Mouse (Mus musculus) adrenal gland, postnatal 14 days (tissue): Measurements from ENCODE around the gene Mycl. TPM values are rescaled to one million over a fixed set of nuclear protein-coding genes. Genes with fewer than 3 reads are reported as not detected.
"Not testable (repeated sequence)": the region's sequence is repeated elsewhere in the genome, so short reads cannot be mapped to it uniquely, and the experiment has no call there.

Source experiments
- DNase-seq: peaks from one replicate; pipeline ENCODE4 v3.0.0; 2021; ENCODE audit warnings: mixed read lengths
- total RNA-seq: library from RNA; stranded (reverse); gene quantifications from 2 replicates; pipeline ENCODE4 v1.2.3, GENCODE M21; 2021

Gene Mycl
- total RNA-seq, 1 experiment from 2014 or later, result 2.3 TPM

DNA sequence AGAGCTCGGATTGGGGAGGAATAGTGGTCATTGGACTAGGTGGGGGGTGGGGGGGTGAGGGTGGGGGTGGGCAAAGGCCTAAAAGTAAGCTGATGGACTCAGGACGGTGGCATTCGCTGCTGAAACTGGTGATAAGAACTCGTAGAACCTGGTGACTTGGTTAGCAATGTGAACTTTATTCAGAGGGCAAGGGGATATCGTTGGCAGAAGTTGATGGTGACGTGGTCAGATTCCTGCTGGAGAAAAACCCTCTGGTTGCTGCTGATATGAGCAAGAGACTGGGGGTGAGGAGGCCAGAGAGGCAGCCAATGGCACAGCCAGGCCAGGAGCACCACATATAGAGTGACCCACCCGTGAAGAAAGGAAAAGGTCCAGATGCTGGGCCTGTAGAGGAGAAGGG lies 14.2 kb upstream of the Mycl start:
- DNase-seq, result no peak

DNA sequence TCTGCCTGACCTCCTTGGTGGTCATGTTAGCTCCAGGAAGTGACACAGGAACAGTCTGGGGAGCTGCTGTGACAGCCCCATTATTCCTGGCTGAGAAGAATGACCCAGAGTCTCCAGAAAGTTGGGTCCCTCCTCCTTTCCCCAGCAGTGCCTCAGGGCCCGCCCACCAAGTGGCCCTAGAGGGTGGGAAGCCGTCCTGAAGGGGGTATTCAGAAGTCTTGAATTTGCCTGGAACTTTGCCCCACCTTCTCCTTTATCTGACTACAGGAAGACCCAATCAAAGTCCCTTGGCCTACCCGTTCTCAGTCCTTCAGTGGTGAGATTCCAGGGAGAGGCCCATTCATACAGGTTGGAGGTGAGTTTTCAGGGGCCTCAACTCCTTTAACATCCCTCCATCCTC lies 13.5 kb upstream of the Mycl start:
- no peak for DNase-seq

GRCm38 (mm10) chr4:122982537-122982936 lies 12.9 kb upstream of the Mycl start:
- DNase-seq, result no peak

GRCm38 (mm10) chr4:122983486-122984261 lies 11.8 kb upstream of the Mycl start:
- DNase-seq, result no peak

DNA sequence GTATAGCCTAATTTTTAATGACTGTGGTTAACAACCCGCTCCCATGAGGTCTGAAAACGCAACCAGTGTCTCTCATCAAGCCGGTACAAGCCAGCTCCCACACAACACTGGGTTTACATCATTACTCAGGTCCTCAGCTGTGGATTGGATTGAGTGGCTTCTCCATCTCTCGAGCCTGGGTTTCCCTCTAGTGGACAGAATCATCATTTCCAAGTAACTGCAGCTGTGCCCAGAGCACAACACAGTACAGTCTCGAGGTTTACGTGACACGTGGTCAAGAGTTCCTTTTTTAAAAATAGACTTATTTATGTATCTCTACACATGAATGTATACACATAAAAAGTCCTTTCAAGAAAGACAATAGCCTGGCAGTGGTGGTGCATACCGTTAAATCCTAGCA lies 10.3 kb upstream of the Mycl start:
- peak; percentile 63 for DNase-seq

- peak; percentile 43 for DNase-seq
Measured at GRCm38 (mm10) chr4:122987421-122987820, 8.0 kb upstream of the Mycl start.

DNA sequence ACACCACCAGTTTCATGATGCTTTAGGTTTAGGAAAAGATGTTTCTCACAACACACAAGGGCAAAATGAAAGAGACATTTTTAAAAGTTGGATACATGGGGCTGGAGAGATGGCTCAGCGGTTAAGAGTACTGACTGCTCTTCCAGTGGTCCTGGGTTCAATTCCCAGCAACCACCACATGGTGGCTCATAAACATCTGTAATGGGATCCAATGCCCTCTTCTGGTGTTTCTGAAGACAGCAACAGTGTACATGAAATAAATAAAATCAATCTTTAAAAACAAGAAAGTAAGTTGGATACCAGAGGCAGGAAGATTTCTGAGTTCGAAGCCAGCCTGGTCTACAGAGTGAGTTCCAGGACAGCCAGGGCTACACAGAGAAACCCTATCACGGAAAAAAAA lies 7.4 kb upstream of the Mycl start:
- peak; percentile 29 for DNase-seq

- no peak for DNase-seq
Measured at GRCm38 (mm10) chr4:122991177-122991576, 4.3 kb upstream of the Mycl start.

GRCm38 (mm10) chr4:122992276-122992675 lies 3.2 kb upstream of the Mycl start:
- DNase-seq, result no peak

GRCm38 (mm10) chr4:122996221-122996617 lies 767 bp downstream of the Mycl start:
- peak; percentile 48 for DNase-seq

DNA sequence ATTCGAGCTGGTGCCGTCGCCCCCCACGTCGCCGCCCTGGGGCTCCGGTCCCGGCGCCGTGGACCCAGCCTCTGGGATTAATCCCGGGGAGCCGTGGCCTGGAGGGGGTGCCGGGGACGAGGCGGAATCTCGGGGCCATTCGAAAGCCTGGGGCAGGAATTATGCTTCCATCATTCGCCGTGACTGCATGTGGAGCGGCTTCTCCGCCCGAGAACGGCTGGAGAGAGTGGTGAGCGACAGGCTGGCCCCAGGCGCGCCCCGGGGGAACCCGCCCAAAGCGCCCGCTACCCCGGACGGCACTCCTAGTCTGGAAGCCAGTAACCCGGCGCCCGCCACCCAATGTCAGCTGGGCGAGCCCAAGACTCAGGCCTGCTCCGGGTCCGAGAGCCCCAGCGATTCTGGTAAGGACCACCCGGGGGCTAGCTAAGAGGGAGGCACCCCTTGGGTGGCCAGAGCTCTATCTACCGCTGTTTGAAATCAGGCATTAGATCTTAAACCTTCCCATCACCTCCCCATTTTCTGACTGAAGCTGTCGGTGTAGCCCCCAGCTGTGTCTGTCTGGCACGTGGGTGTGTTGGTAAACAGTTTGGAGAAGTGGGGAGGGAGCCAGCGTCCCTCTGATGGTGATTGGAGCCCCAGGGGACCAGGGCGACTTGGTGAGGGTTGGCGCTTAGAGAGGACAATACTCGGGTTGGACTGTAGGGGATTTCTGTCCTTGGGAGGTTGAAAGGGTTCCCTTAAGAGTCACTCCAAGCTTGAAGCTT lies 1.3 kb downstream of the Mycl start:
- DNase-seq, result peak; percentile 43

DNA sequence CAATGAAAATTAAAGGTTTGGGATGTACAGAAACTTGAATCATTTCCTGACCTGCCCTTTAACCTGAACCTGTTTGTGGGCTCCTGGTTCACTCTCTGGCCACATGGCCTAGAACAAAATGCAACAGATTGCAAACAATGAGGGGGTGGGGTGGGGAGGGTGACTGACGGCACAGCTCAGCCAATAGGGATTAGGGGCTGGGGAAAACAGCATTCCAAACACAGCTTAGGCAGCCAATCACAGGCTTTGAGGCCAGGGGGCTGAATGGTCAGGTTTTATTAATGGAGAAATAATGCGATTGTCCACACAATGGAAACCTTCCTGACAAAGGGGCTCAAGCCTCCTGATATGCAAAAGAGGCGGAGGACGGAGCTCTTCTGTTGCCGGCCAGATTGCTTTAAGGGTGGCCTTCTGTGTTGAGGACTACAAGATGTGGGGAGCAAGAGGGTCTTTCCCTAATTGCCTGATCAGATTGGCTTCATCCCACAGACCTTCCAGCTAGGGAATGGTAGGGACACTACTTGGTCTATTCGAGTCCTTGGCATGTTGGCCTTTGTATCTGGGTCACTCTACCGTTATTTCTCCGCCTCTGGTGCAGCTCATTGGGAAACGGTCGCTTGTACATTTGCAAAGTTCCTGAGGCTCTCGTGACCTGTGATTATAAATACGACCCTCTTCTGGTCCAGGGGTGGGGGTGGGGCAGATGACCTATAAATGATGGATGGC lies 3.2 kb downstream of the Mycl start:
- no peak for DNase-seq

DNA sequence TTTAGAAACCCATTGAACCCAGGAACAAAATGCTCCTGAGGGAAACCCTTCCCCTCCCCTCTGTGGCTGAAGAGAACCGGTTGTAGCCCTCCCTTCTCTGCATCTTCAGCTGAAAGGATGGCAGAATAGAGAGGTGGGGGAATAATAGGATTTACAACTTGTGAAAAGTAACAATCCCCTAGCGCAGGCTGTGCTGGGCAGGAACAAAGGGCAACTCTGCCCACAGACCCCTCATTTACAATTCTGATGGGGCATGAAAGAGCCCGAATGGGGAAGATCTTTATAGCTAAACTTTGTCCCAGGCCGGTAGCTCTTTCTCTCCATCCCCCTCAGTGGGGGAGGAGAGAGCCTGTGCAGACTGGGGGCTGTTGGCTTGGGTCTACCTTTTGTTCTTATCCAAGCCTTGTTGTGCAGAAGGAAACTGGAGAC lies 3.8 kb downstream of the Mycl start:
- DNase-seq, result no peak

- DNase-seq, result no peak
Measured at GRCm38 (mm10) chr4:123000130-123000529, 4.7 kb downstream of the Mycl start.

DNA sequence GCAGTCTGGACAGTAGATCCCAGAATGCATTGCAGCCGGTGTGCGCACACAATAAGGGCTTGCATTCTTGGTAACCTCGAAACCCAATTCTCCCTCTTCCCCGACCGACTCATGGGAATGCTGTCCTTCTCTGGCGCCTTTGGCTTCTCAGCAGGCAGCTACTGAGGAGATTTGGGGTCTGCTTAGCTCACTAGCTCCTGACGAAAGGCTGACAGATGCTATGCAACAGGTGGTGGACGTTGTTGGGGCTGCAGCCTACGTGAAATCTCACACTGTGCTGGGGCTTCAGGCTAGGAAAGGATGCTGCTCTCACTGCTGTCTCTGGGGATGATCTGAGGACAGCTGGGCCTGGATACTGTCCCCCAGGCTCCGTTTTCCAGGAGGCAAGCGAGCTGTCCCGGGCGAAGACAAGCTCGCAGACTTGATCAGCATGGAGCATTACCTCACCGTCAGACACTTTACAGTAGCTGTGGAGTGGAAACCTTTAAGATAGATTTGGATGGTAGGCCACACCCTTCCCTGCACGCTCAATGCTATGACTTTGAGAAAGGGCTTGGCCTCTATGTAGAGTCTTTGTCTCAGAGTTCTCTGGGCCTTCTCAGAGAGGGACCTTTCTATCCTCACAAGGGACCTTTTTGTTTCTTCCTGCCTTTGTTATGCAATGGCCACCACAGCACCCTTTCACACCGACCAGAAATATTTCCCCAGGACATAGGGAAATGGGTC lies 5.3 kb downstream of the Mycl start:
- no peak for DNase-seq

- DNase-seq, result no peak
Measured at GRCm38 (mm10) chr4:123005054-123005966, 9.9 kb downstream of the Mycl start.

DNA sequence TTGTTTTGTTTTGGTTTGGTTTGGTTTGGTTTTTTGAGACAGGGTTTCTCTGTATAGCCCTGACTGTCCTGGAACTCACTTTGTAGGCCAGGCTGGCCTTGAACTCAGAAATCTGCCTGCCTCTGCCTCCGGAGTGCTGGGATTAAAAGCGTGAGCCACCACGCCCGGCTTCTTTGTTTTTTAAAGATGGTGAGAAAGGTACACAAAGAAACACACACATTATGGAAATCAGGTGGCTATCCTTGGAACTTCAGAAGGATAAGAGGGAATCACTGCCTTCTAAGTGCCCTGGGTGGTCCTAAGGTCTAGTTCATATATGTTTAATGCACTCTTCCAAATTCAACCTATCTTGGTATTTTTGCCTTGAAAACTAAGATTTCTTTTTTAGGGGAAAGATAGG lies 17.0 kb downstream of the Mycl start:
- DNase-seq, result not testable (repeated sequence)

DNA sequence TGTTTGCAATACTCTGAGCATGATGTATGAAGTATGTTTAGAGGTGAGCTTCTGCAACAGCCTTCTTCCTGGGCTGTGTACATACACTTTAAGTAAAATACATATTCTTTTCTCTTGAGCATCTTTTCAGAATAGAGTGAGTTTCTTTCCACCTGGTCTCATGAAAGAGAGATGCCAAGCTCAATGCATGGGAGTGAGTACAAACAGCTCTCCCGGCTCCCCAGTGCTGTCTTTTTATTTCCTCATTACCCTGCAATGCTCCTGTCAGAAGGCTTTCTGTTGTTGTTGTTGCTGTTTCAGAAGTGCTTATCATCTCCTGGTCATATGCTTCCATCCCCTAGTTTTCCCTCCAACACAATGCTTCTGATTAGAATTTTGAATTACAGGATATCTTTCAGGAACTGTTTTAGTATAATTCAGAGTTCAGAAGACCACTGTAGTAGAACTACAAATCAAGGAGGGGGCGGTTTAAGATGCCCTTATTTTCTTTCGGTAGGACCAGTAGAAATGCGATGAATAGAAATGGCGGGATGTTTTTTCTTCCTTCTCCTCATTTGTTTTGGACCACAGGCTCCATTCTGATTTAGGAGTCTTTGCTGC lies 18.0 kb downstream of the Mycl start:
- no peak for DNase-seq

- no peak for DNase-seq
Measured at GRCm38 (mm10) chr4:123013949-123014406, 18.5 kb downstream of the Mycl start.

GRCm38 (mm10) chr4:123014501-123015282 lies 19.2 kb downstream of the Mycl start:
- no peak for DNase-seq
